Mouse (Mus musculus) heart, postnatal 0 days (tissue): ENCODE results near the gene Lgi4. TPM values are rescaled to one million over a fixed set of nuclear protein-coding genes. Genes with fewer than 3 reads are reported as not detected.

Source experiments
- ATAC-seq: fragments of 200-750 bp; cut with Nextera tagmentation; 2 replicates; pipeline ENCODE4 v1.8.0; 2017; ENCODE audit warnings: low read depth, moderate number of reproducible peaks, moderate library complexity; ENCODE audit not compliant: insufficient read depth
- DNase-seq: peaks from one replicate; pipeline ENCODE4 v3.0.0-alpha.2; 2016; ENCODE audit warnings: low spot score
- H3K27ac ChIP-seq: fragments of 300-500 bp; sonication (generic); 2 replicates; pipeline ENCODE4 v1.5.1; 2014; ENCODE audit warnings: low read depth, mild to moderate bottlenecking
- H3K27me3 ChIP-seq: fragments of 300-500 bp; sonication (generic); 2 replicates; pipeline ENCODE4 v1.6.1; 2014; ENCODE audit warnings: low read length, mixed read lengths; ENCODE audit not compliant: control insufficient read depth, insufficient read depth
- H3K36me3 ChIP-seq: fragments of 300-500 bp; sonication (generic); replicated peaks from 2 replicates; pipeline ENCODE4 v1.6.1; 2014; ENCODE audit warnings: low read length, mixed read lengths; ENCODE audit not compliant: control insufficient read depth, insufficient read depth
- H3K4me1 ChIP-seq: fragments of 300-500 bp; sonication (generic); 2 replicates; pipeline ENCODE4 v1.6.1; 2014; ENCODE audit warnings: antibody characterized with exemption; ENCODE audit not compliant: control insufficient read depth, insufficient read depth
- H3K4me2 ChIP-seq: fragments of 300-500 bp; sonication (generic); 2 replicates; pipeline ENCODE4 v1.6.1; 2014; ENCODE audit warnings: low read depth, mild to moderate bottlenecking, low read length, moderate library complexity
- H3K4me3 ChIP-seq: fragments of 300-500 bp; sonication (generic); 2 replicates; pipeline ENCODE4 v1.5.1; 2014; ENCODE audit warnings: low read depth, low read length
- H3K9ac ChIP-seq: fragments of 300-500 bp; sonication (generic); replicated peaks from 2 replicates; pipeline ENCODE4 v1.6.1; 2014; ENCODE audit warnings: low read depth, low read length, mixed read lengths
- H3K9me3 ChIP-seq: fragments of 300-500 bp; sonication (generic); replicated peaks from 2 replicates; pipeline ENCODE4 v1.6.1; 2016; ENCODE audit warnings: low read length; ENCODE audit not compliant: control insufficient read depth
- CTCF ChIP-seq: IDR thresholded peaks from 2 replicates; pipeline ENCODE4 v1.5.1; 2016; ENCODE audit warnings: antibody characterized with exemption, control low read depth, low read depth
- EP300 ChIP-seq: IDR thresholded peaks from 2 replicates; pipeline ENCODE4 v1.6.1; 2016; ENCODE audit warnings: antibody characterized with exemption, low read depth
- WGBS: fragments of 180-500 bp; shearing (Covaris S2); extraction: QIAGEN DNeasy Blood & Tissue Kit; methylation state at CpG from one replicate; pipeline ENCODE4 v1.1.7; 2014; 5-methylcytosine and 5-hydroxymethylcytosine counted together
- polyA plus RNA-seq: library from polyadenylated mRNA; unstranded; fragments of >200 nt; fragmentation: Nextera tagmentation; extraction: Ambion mirVana; gene quantifications from 2 replicates; pipeline ENCODE4 v1.2.1, GENCODE M21; 2015
- total RNA-seq: library from RNA; depleted of rRNA; stranded (reverse); fragments of >200 nt; gene quantifications from 2 replicates; pipeline ENCODE4 v1.2.3, GENCODE M21; 2014; ENCODE audit warnings: low replicate concordance

Lgi4 gene
- total and polyA plus RNA-seq, 2 experiments from 2014 or later: 0.08 to 2.7 TPM

DNA sequence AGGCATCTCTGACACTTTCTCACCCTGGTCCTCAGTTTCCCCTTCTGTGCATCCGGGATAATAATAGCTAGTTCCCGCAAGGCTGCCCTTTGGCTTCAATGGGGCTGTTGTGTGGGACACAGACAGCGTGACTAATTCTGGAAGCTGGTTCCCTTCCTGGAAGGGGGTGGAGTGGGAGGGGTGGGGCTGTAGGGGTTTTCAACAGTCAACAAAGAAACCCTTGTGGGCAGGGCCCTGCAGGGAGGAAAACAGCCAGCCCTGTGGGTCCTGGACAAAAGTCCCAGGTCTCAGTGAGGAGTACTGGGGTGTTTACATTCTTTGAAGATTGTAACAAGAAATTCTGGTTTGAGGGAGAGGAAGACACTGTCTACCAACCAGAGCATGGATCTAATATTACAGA is 26.0 kb downstream of the Lgi4 start:
- H3K27ac ChIP-seq: no peak overlapping the region
- no peaks in the 10 kb centered on the region for H3K36me3 ChIP-seq
- no peak for ATAC-seq
- no peaks in the 10 kb centered on the region for H3K9me3 ChIP-seq
- H3K9ac ChIP-seq: no peak overlapping the region
- no peak for TF ChIP-seq CTCF
- TF ChIP-seq EP300: no peak
- H3K4me1 ChIP-seq: peaks cover 9% of the 10 kb centered on the region
- H3K4me3 ChIP-seq: no peak overlapping the region
- DNase-seq: no peak
- H3K27me3 ChIP-seq: no peaks in the 10 kb centered on the region
- 25% methylated on average over 3 of the region's 3 CpGs for WGBS
- no peak overlapping the region for H3K4me2 ChIP-seq

DNA sequence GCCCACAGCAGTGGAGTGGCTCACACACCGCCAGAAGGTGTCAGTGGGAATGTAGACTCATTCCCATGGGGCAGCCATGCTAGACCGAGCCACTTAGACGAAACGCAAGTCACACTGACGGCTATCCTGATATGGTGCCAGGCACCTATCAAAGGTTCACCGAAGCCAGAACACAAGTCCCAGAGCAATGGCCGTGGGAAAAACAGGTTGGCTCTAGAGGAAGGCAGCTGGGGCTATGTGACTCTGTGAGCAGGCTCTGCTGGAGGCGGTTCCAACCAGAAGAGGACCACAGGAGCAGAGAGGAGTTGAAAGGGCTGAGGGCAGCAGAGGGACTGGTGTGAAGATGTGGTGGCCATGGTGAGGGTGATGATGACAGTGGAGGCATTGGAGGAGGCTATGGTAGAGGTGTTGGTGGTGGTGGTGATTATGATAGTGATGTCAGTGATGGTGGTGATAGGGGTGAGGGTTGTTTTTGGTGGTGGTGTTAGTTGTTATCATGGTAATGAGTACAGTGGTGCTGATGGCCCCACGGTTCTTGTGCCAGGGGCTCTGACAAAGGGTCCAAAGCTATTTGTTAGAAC is 27.1 kb downstream of the Lgi4 start:
- Histone ChIP-seq H3K27ac (no peak overlapping the region), H3K9ac (no peak overlapping the region), H3K36me3 (no peaks in the 10 kb centered on the region), H3K4me2 (no peak overlapping the region), H3K9me3 (no peaks in the 10 kb centered on the region), H3K4me3 (no peak overlapping the region), H3K4me1 (peaks cover 9% of the 10 kb centered on the region), H3K27me3 (no peaks in the 10 kb centered on the region)
- TF ChIP-seq CTCF (no peak), EP300 (no peak)
- ATAC-seq: no peak
- DNase-seq: no peak
- 84% methylated on average over 9 of the region's 9 CpGs for WGBS

GRCm38 (mm10) chr7:31087262-31087661 is 28.1 kb downstream of the Lgi4 start:
- Histone ChIP-seq H3K4me3 (no peak overlapping the region), H3K27me3 (no peaks in the 10 kb centered on the region), H3K9me3 (no peaks in the 10 kb centered on the region), H3K9ac (no peak overlapping the region), H3K4me1 (peaks cover 9% of the 10 kb centered on the region), H3K4me2 (no peak overlapping the region), H3K27ac (no peak overlapping the region), H3K36me3 (no peaks in the 10 kb centered on the region)
- 48% methylated on average over 2 of the region's 2 CpGs for WGBS
- no peak for TF ChIP-seq CTCF
- no peak for TF ChIP-seq EP300
- DNase-seq (no peak), ATAC-seq (no peak)

- Histone ChIP-seq H3K9ac (no peak overlapping the region), H3K27ac (no peak overlapping the region), H3K4me2 (no peak overlapping the region), H3K36me3 (no peaks in the 10 kb centered on the region), H3K4me3 (no peak overlapping the region), H3K9me3 (no peaks in the 10 kb centered on the region), H3K4me1 (peaks cover 9% of the 10 kb centered on the region), H3K27me3 (no peaks in the 10 kb centered on the region)
- 55% methylated on average over 3 of the region's 3 CpGs for WGBS
- no peak for TF ChIP-seq CTCF
- no peak for TF ChIP-seq EP300
- no peak for ATAC-seq
- DNase-seq: no peak
Measured at GRCm38 (mm10) chr7:31088206-31088605, 29.1 kb downstream of the Lgi4 start.

- no peak overlapping the region for H3K4me3 ChIP-seq
- peaks cover 9% of the 10 kb centered on the region for H3K4me1 ChIP-seq
- 72% methylated on average over 2 of the region's 2 CpGs for WGBS
- DNase-seq (no peak), ATAC-seq (no peak)
- H3K27ac ChIP-seq: no peak overlapping the region
- H3K4me2 ChIP-seq: no peak overlapping the region
- H3K9ac ChIP-seq: no peak overlapping the region
- H3K9me3 ChIP-seq: no peaks in the 10 kb centered on the region
- TF ChIP-seq EP300: no peak
- no peak for TF ChIP-seq CTCF
- no peaks in the 10 kb centered on the region for H3K36me3 ChIP-seq
- H3K27me3 ChIP-seq: no peaks in the 10 kb centered on the region; the same call in 1 of the 2 replicates
Measured at GRCm38 (mm10) chr7:31089721-31090120, 30.6 kb downstream of the Lgi4 start.
